Mouse (Mus musculus): ENCODE measurements around the gene Cd83. TPM values are rescaled to one million over a fixed set of nuclear protein-coding genes. Genes with fewer than 3 reads are reported as not detected.

Gene Cd83
- polyA plus RNA-seq, 1 experiment from 2014 or later, result 91.1 TPM

- no peak overlapping the region for H3K27ac ChIP-seq
- H3K36me3 ChIP-seq (ENCODE audit: inconsistent target), result no peaks in the 10 kb centered on the region
- WGBS (ENCODE audit: missing documents), result 96% methylated on average over 7 of the region's 7 CpGs
- H3K4me3 ChIP-seq (ENCODE audit: inconsistent target), result no peak overlapping the region
- H3K79me2 ChIP-seq (ENCODE audit: inconsistent target), result no peaks in the 10 kb centered on the region
Observed at GRCm38 (mm10) chr13:43847186-43847585, 62.6 kb downstream of the Cd83 start.

DNA sequence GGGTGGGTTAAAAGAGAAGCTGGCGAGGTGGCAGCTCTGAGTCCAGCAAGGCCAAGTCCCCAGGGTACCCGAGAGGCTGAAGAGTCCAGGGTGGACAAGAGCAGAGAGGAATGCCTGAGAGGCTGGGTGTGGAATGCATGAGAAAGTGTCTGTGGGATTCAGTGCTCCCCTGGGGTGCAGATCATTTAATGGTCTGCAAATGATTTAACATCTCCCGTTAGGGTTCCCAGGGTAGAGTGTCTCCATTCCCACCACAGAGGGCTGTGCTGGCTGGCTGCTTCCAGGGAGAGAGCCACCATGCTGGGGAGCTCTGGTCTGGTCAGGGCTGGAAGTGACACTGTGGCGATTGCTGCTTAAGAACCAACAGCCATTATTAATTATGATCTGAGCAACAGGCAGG, 65.2 kb downstream of the Cd83 start:
- no peak overlapping the region for H3K4me3 ChIP-seq (ENCODE audit: inconsistent target)
- no peaks in the 10 kb centered on the region for H3K79me2 ChIP-seq (ENCODE audit: inconsistent target)
- 94% methylated on average over 4 of the region's 4 CpGs for WGBS (ENCODE audit: missing documents)
- no peak overlapping the region for H3K27ac ChIP-seq
- H3K36me3 ChIP-seq (ENCODE audit: inconsistent target), result no peaks in the 10 kb centered on the region

GRCm38 (mm10) chr13:43851108-43851507, 66.5 kb downstream of the Cd83 start:
- Histone ChIP-seq H3K36me3 (ENCODE audit: inconsistent target) (no peaks in the 10 kb centered on the region), H3K4me3 (ENCODE audit: inconsistent target) (no peak overlapping the region), H3K27ac (no peak overlapping the region), H3K79me2 (ENCODE audit: inconsistent target) (no peaks in the 10 kb centered on the region)
- 88% methylated on average over 4 of the region's 4 CpGs for WGBS (ENCODE audit: missing documents)

Other genes with a start within 250 kb of the Cd83 start
- gene Mcur1, start 224.6 kb upstream of the Cd83 start, polyA plus RNA-seq (2018), result 27.6 to 32.3 TPM (median 29.1 TPM) in 3 replicates
- gene Rnf182, start 169.1 kb upstream of the Cd83 start, polyA plus RNA-seq (2018), result not detected in 3 replicates